Mouse (Mus musculus): ENCODE data around the gene Stk4.

GRCm38 (mm10) chr2:164154007-164154406 lies 83.9 kb downstream of the Stk4 start:
- TF ChIP-seq CTCF (conservative IDR thresholded peaks at IDR 0.05 in 1 of 2, IDR thresholded peaks at IDR 0.05 in 1 of 2; ENCODE audit: low read depth in 2 of 2, low read length in 2 of 2): no peak
- no peak for TF ChIP-seq PAX5 (IDR thresholded peaks at IDR 0.05; ENCODE audit: low read length)
- no peak for TF ChIP-seq EP300 (IDR thresholded peaks at IDR 0.05; ENCODE audit: low read length)
- no peak for TF ChIP-seq MEF2A (IDR thresholded peaks at IDR 0.05; ENCODE audit: borderline replicate concordance, low read depth, low read length)
- no peak for TF ChIP-seq MYC (IDR thresholded peaks at IDR 0.05; ENCODE audit: low read depth, low read length)
- no peak for TF ChIP-seq POLR2A (IDR thresholded peaks at IDR 0.05; ENCODE audit: low read depth, low read length)
- no peak for TF ChIP-seq CHD2 (IDR thresholded peaks at IDR 0.05; ENCODE audit: low read length)
- TF ChIP-seq JUN (IDR thresholded peaks at IDR 0.05; ENCODE audit: insufficient read depth, low read depth, low read length): no peak
- no peak for TF ChIP-seq POLR2AphosphoS2 (IDR thresholded peaks at IDR 0.05; ENCODE audit: low read depth, low read length)
- no peak for TF ChIP-seq UBTF (IDR thresholded peaks at IDR 0.05; ENCODE audit: low read depth, low read length)
- no peak for TF ChIP-seq ZMIZ1 (IDR thresholded peaks at IDR 0.05; ENCODE audit: low read depth, low read length)
